Mouse (Mus musculus): Measurements from ENCODE around the gene 1700007K13Rik. TPM values are rescaled to one million over a fixed set of nuclear protein-coding genes. Genes with fewer than 3 reads are reported as not detected.

The 1700007K13Rik gene
- polyA plus RNA-seq (2012) = 0.35 and 0.44 TPM in 2 replicates

GRCm38 (mm10) chr2:28465836-28466518, at the start of gene 1700007K13Rik:
TSS of gene 1700007K13Rik (minus strand) at chr2:28466332.
- TF ChIP-seq GATA1 (IDR thresholded peaks at IDR 0.05; ENCODE audit: low read length) = no peak

- no peak for TF ChIP-seq GATA1 (IDR thresholded peaks at IDR 0.05; ENCODE audit: low read length)
Measured at GRCm38 (mm10) chr2:28514489-28514888, 48.4 kb upstream of the 1700007K13Rik start.

GRCm38 (mm10) chr2:28513431-28514370, 47.6 kb upstream of the 1700007K13Rik start:
- no peak for TF ChIP-seq GATA1 (IDR thresholded peaks at IDR 0.05; ENCODE audit: low read length)

GRCm38 (mm10) chr2:28512798-28513401, 46.8 kb upstream of the 1700007K13Rik start, which contains the start of gene Ralgds:
TSS of gene Ralgds (plus strand) at chr2:28513125.
- TF ChIP-seq GATA1 (IDR thresholded peaks at IDR 0.05; ENCODE audit: low read length) = no peak

- no peak for TF ChIP-seq GATA1 (IDR thresholded peaks at IDR 0.05; ENCODE audit: low read length)
Measured at GRCm38 (mm10) chr2:28506291-28506690, 40.2 kb upstream of the 1700007K13Rik start.

GRCm38 (mm10) chr2:28505795-28506194, 39.7 kb upstream of the 1700007K13Rik start, which contains the start of gene Gm10134:
TSS of gene Gm10134 (plus strand) at chr2:28506095.
- no peak for TF ChIP-seq GATA1 (IDR thresholded peaks at IDR 0.05; ENCODE audit: low read length)

- TF ChIP-seq GATA1 (IDR thresholded peaks at IDR 0.05; ENCODE audit: low read length) = no peak
Measured at GRCm38 (mm10) chr2:28504676-28505075, 38.5 kb upstream of the 1700007K13Rik start.

GRCm38 (mm10) chr2:28502987-28503386, 36.9 kb upstream of the 1700007K13Rik start:
- no peak for TF ChIP-seq GATA1 (IDR thresholded peaks at IDR 0.05; ENCODE audit: low read length)

- no peak for TF ChIP-seq GATA1 (IDR thresholded peaks at IDR 0.05; ENCODE audit: low read length)
Measured at GRCm38 (mm10) chr2:28498431-28498830, 32.3 kb upstream of the 1700007K13Rik start.

- TF ChIP-seq GATA1 (IDR thresholded peaks at IDR 0.05; ENCODE audit: low read length) = no peak
Measured at GRCm38 (mm10) chr2:28497561-28497960, 31.4 kb upstream of the 1700007K13Rik start.

- no peak for TF ChIP-seq GATA1 (IDR thresholded peaks at IDR 0.05; ENCODE audit: low read length)
Measured at GRCm38 (mm10) chr2:28496671-28497070, 30.5 kb upstream of the 1700007K13Rik start, which contains the start of gene Gbgt1. TSS of gene Gbgt1 (plus strand) at chr2:28496891.

GRCm38 (mm10) chr2:28495801-28496595, 29.9 kb upstream of the 1700007K13Rik start:
- no peak for TF ChIP-seq GATA1 (IDR thresholded peaks at IDR 0.05; ENCODE audit: low read length)

GRCm38 (mm10) chr2:28495207-28495756, 29.1 kb upstream of the 1700007K13Rik start:
- no peak for TF ChIP-seq GATA1 (IDR thresholded peaks at IDR 0.05; ENCODE audit: low read length)

GRCm38 (mm10) chr2:28494521-28494920, 28.4 kb upstream of the 1700007K13Rik start:
- TF ChIP-seq GATA1 (IDR thresholded peaks at IDR 0.05; ENCODE audit: low read length) = no peak

GRCm38 (mm10) chr2:28483861-28484260, 17.7 kb upstream of the 1700007K13Rik start:
- TF ChIP-seq GATA1 (IDR thresholded peaks at IDR 0.05; ENCODE audit: low read length) = no peak

Measured in G1E-ER4 (cell line).